Mouse (Mus musculus): ENCODE data around the gene Mpnd. TPM values are rescaled to one million over a fixed set of nuclear protein-coding genes. Genes with fewer than 3 reads are reported as not detected.
A peak's percentile ranks its signal among the peaks of the same experiment; 100 is the strongest.

Gene Mpnd
- polyA plus RNA-seq, 1 experiment from 2014 or later: 176 TPM

- Histone ChIP-seq H3K4me1 (ENCODE audit: control insufficient read depth, insufficient read depth, low read length) (no peaks in the 10 kb centered on the region), H3K9me3 (ENCODE audit: control insufficient read depth, low read length) (no peaks in the 10 kb centered on the region), H3K36me3 (ENCODE audit: control insufficient read depth, insufficient read depth, low read length) (no peaks in the 10 kb centered on the region), H3K27ac (ENCODE audit: low read depth, low read length) (no peak overlapping the region), H3K27me3 (ENCODE audit: control insufficient read depth, insufficient read depth, low read length) (peaks cover 3% of the 10 kb centered on the region; the same call in 1 of the 2 replicates), H3K4me3 (ENCODE audit: low read depth, low read length) (0 out of 2 replicates have a peak overlapping the region, but pooled peaks have one; percentile 1), H3K9ac (ENCODE audit: low read length) (no peak overlapping the region), H3K4me2 (ENCODE audit: low read depth) (peak overlapping the region; percentile 25; the same call in 1 of the 2 replicates)
- WGBS: 5% methylated on average over 30 of the region's 30 CpGs
- ATAC-seq (ENCODE audit: insufficient read depth, low FRiP score, low TSS enrichment) (peak; percentile 36), DNase-seq (ENCODE audit: low spot score) (no peak)
Measured at GRCm38 (mm10) chr17:55999794-56000499, 5.6 kb upstream of the Mpnd start.

- no peak overlapping the region for H3K4me2 ChIP-seq (ENCODE audit: low read depth)
- H3K9ac ChIP-seq (ENCODE audit: low read length): no peak overlapping the region
- no peak for ATAC-seq (ENCODE audit: insufficient read depth, low FRiP score, low TSS enrichment)
- no peaks in the 10 kb centered on the region for H3K36me3 ChIP-seq (ENCODE audit: control insufficient read depth, insufficient read depth, low read length)
- peaks cover 5% of the 10 kb centered on the region; the same call in 1 of the 2 replicates for H3K27me3 ChIP-seq (ENCODE audit: control insufficient read depth, insufficient read depth, low read length)
- no peak overlapping the region for H3K4me3 ChIP-seq (ENCODE audit: low read depth, low read length)
- no peaks in the 10 kb centered on the region for H3K4me1 ChIP-seq (ENCODE audit: control insufficient read depth, insufficient read depth, low read length)
- H3K9me3 ChIP-seq (ENCODE audit: control insufficient read depth, low read length): no peaks in the 10 kb centered on the region
- no peak overlapping the region for H3K27ac ChIP-seq (ENCODE audit: low read depth, low read length)
- 84% methylated on average over 3 of the region's 3 CpGs for WGBS
- no peak for DNase-seq (ENCODE audit: low spot score)
Measured at GRCm38 (mm10) chr17:56003000-56003399, 2.5 kb upstream of the Mpnd start.

- Histone ChIP-seq H3K36me3 (ENCODE audit: control insufficient read depth, insufficient read depth, low read length) (peaks cover 6% of the 10 kb centered on the region; the same call in 1 of the 2 replicates), H3K4me2 (ENCODE audit: low read depth) (no peak overlapping the region), H3K4me3 (ENCODE audit: low read depth, low read length) (no peak overlapping the region), H3K4me1 (ENCODE audit: control insufficient read depth, insufficient read depth, low read length) (peaks cover 10% of the 10 kb centered on the region), H3K9me3 (ENCODE audit: control insufficient read depth, low read length) (no peaks in the 10 kb centered on the region), H3K27ac (ENCODE audit: low read depth, low read length) (no peak overlapping the region), H3K27me3 (ENCODE audit: control insufficient read depth, insufficient read depth, low read length) (0 out of 2 replicates have a peak, but pooled peaks cover 2% of the 10 kb centered on the region), H3K9ac (ENCODE audit: low read length) (no peak overlapping the region)
- DNase-seq (ENCODE audit: low spot score) (no peak), ATAC-seq (ENCODE audit: insufficient read depth, low FRiP score, low TSS enrichment) (no peak)
- 50% methylated on average over 10 of the region's 10 CpGs for WGBS
Measured at GRCm38 (mm10) chr17:56006956-56007355, 1.4 kb downstream of the Mpnd start.

- peak overlapping the region; percentile 32; the same call in 1 of the 2 replicates for H3K9ac ChIP-seq (ENCODE audit: low read length)
- no peak overlapping the region for H3K4me3 ChIP-seq (ENCODE audit: low read depth, low read length)
- H3K27me3 ChIP-seq (ENCODE audit: control insufficient read depth, insufficient read depth, low read length): 0 out of 2 replicates have a peak, but pooled peaks cover 2% of the 10 kb centered on the region
- no peaks in the 10 kb centered on the region for H3K9me3 ChIP-seq (ENCODE audit: control insufficient read depth, low read length)
- peaks cover 10% of the 10 kb centered on the region for H3K4me1 ChIP-seq (ENCODE audit: control insufficient read depth, insufficient read depth, low read length)
- 36% methylated on average over 13 of the region's 14 CpGs for WGBS
- H3K36me3 ChIP-seq (ENCODE audit: control insufficient read depth, insufficient read depth, low read length): peaks cover 7% of the 10 kb centered on the region; the same call in 1 of the 2 replicates
- peak; percentile 26; the same call in 1 of the 2 replicates for ATAC-seq (ENCODE audit: insufficient read depth, low FRiP score, low TSS enrichment)
- H3K4me2 ChIP-seq (ENCODE audit: low read depth): peak overlapping the region; percentile 39
- DNase-seq (ENCODE audit: low spot score): no peak
- H3K27ac ChIP-seq (ENCODE audit: low read depth, low read length): peak overlapping the region; percentile 95
Measured at GRCm38 (mm10) chr17:56007444-56008355, 2.2 kb downstream of the Mpnd start.

GRCm38 (mm10) chr17:56008356-56009087 lies 3.0 kb downstream of the Mpnd start:
- Histone ChIP-seq H3K4me3 (ENCODE audit: low read depth, low read length) (peak overlapping the region; percentile 85), H3K4me2 (ENCODE audit: low read depth) (peak overlapping the region; percentile 98), H3K27ac (ENCODE audit: low read depth, low read length) (peak overlapping the region; percentile 95), H3K9me3 (ENCODE audit: control insufficient read depth, low read length) (no peaks in the 10 kb centered on the region), H3K9ac (ENCODE audit: low read length) (peak overlapping the region; percentile 90), H3K4me1 (ENCODE audit: control insufficient read depth, insufficient read depth, low read length) (peaks cover 10% of the 10 kb centered on the region), H3K27me3 (ENCODE audit: control insufficient read depth, insufficient read depth, low read length) (0 out of 2 replicates have a peak, but pooled peaks cover 2% of the 10 kb centered on the region), H3K36me3 (ENCODE audit: control insufficient read depth, insufficient read depth, low read length) (peaks cover 12% of the 10 kb centered on the region; the same call in 1 of the 2 replicates)
- WGBS: under 1% methylated on average over 21 of the region's 21 CpGs
- peak; percentile 94 for ATAC-seq (ENCODE audit: insufficient read depth, low FRiP score, low TSS enrichment)
- peak; percentile 96 for DNase-seq (ENCODE audit: low spot score)

GRCm38 (mm10) chr17:56009088-56009961 lies 3.8 kb downstream of the Mpnd start:
- Histone ChIP-seq H3K27ac (ENCODE audit: low read depth, low read length) (peak overlapping the region; percentile 95), H3K9ac (ENCODE audit: low read length) (peak overlapping the region; percentile 90), H3K27me3 (ENCODE audit: control insufficient read depth, insufficient read depth, low read length) (0 out of 2 replicates have a peak, but pooled peaks cover 2% of the 10 kb centered on the region), H3K36me3 (ENCODE audit: control insufficient read depth, insufficient read depth, low read length) (peaks cover 12% of the 10 kb centered on the region; the same call in 1 of the 2 replicates), H3K9me3 (ENCODE audit: control insufficient read depth, low read length) (no peaks in the 10 kb centered on the region), H3K4me3 (ENCODE audit: low read depth, low read length) (peak overlapping the region; percentile 85), H3K4me1 (ENCODE audit: control insufficient read depth, insufficient read depth, low read length) (peaks cover 10% of the 10 kb centered on the region), H3K4me2 (ENCODE audit: low read depth) (peak overlapping the region; percentile 98)
- WGBS: under 1% methylated on average over 61 of the region's 62 CpGs
- ATAC-seq (ENCODE audit: insufficient read depth, low FRiP score, low TSS enrichment) (peak; percentile 84), DNase-seq (ENCODE audit: low spot score) (peak; percentile 93)

GRCm38 (mm10) chr17:56009962-56010240 lies 4.4 kb downstream of the Mpnd start:
- H3K27me3 ChIP-seq (ENCODE audit: control insufficient read depth, insufficient read depth, low read length): 0 out of 2 replicates have a peak, but pooled peaks cover 2% of the 10 kb centered on the region
- no peak overlapping the region for H3K27ac ChIP-seq (ENCODE audit: low read depth, low read length)
- peak overlapping the region; percentile 85 for H3K4me3 ChIP-seq (ENCODE audit: low read depth, low read length)
- DNase-seq (ENCODE audit: low spot score) (no peak), ATAC-seq (ENCODE audit: insufficient read depth, low FRiP score, low TSS enrichment) (no peak)
- H3K4me1 ChIP-seq (ENCODE audit: control insufficient read depth, insufficient read depth, low read length): peaks cover 10% of the 10 kb centered on the region
- WGBS: 54% methylated on average over 2 of the region's 2 CpGs
- peak overlapping the region; percentile 90 for H3K9ac ChIP-seq (ENCODE audit: low read length)
- H3K36me3 ChIP-seq (ENCODE audit: control insufficient read depth, insufficient read depth, low read length): peaks cover 12% of the 10 kb centered on the region; the same call in 1 of the 2 replicates
- no peaks in the 10 kb centered on the region for H3K9me3 ChIP-seq (ENCODE audit: control insufficient read depth, low read length)
- H3K4me2 ChIP-seq (ENCODE audit: low read depth): peak overlapping the region; percentile 98

All from neural tube, embryonic 11.5 days (tissue).